Mouse (Mus musculus) brain, embryonic 14.5 days (tissue): Measurements from ENCODE around the gene Tmco4.

Experiments used
- CTCF ChIP-seq: fragments of 200-500 bp; IDR thresholded peaks from 2 replicates; pipeline ENCODE4 v1.5.1; 2012; ENCODE audit warnings: inconsistent platforms, mild to moderate bottlenecking, moderate library complexity, borderline replicate concordance; ENCODE audit not compliant: insufficient read depth, insufficient read length; ENCODE audit errors: extremely low read depth
- POLR2A ChIP-seq: fragments of 200-500 bp; IDR thresholded peaks from 2 replicates; pipeline ENCODE4 v1.6.1; 2012; ENCODE audit warnings: mild to moderate bottlenecking, inconsistent platforms, borderline replicate concordance; ENCODE audit not compliant: poor library complexity, insufficient read depth, insufficient read length, severe bottlenecking; ENCODE audit errors: extremely low read depth

- TF ChIP-seq CTCF (no peak), POLR2A (no peak)
These were observed 24.4 kb upstream of the Tmco4 start for GRCm38 (mm10) chr4:138948257-138948656.
